Mouse (Mus musculus): ENCODE data around the gene Opn1sw.

DNA sequence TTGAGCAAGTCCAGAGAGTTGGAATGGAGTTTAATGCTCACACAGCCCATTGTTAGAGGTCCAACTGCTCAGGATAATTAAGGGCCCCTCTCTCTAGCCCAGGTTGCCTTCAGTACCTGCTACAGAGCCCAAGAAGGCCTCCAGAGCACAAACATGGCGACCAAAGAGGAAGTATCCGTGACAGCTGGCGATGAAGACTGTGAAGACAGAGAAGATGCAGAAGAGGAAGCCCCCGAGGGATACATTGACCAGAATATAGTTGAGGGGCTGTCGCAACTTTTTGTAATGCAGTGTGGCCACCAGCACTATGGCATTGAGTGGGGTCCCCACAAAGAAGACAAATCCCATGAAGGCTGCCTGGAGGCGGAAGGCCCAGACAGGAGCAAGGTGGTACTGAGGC lies 8.3 kb downstream of the Opn1sw start:
- TF ChIP-seq CTCF (IDR thresholded peaks at IDR 0.05; ENCODE audit: borderline replicate concordance, insufficient read depth, low read depth, low read length) (no peak), POLR2A (IDR thresholded peaks at IDR 0.05; ENCODE audit: borderline replicate concordance, insufficient read depth, low read length) (no peak)
